Mouse (Mus musculus) heart, postnatal 0 days (tissue): Measurements from ENCODE around the gene Macf1. TPM values are rescaled to one million over a fixed set of nuclear protein-coding genes. Genes with fewer than 3 reads are reported as not detected.

Experiments
- ATAC-seq: fragments of 200-750 bp; cut with Nextera tagmentation; 2 replicates; pipeline ENCODE4 v1.8.0; 2017; ENCODE audit warnings: low read depth, moderate number of reproducible peaks, moderate library complexity; ENCODE audit not compliant: insufficient read depth
- DNase-seq: peaks from one replicate; pipeline ENCODE4 v3.0.0-alpha.2; 2016; ENCODE audit warnings: low spot score
- H3K27ac ChIP-seq: fragments of 300-500 bp; sonication (generic); 2 replicates; pipeline ENCODE4 v1.5.1; 2014; ENCODE audit warnings: low read depth, mild to moderate bottlenecking
- H3K27me3 ChIP-seq: fragments of 300-500 bp; sonication (generic); 2 replicates; pipeline ENCODE4 v1.6.1; 2014; ENCODE audit warnings: low read length, mixed read lengths; ENCODE audit not compliant: control insufficient read depth, insufficient read depth
- H3K36me3 ChIP-seq: fragments of 300-500 bp; sonication (generic); replicated peaks from 2 replicates; pipeline ENCODE4 v1.6.1; 2014; ENCODE audit warnings: low read length, mixed read lengths; ENCODE audit not compliant: control insufficient read depth, insufficient read depth
- H3K4me1 ChIP-seq: fragments of 300-500 bp; sonication (generic); 2 replicates; pipeline ENCODE4 v1.6.1; 2014; ENCODE audit warnings: antibody characterized with exemption; ENCODE audit not compliant: control insufficient read depth, insufficient read depth
- H3K4me2 ChIP-seq: fragments of 300-500 bp; sonication (generic); 2 replicates; pipeline ENCODE4 v1.6.1; 2014; ENCODE audit warnings: low read depth, mild to moderate bottlenecking, low read length, moderate library complexity
- H3K4me3 ChIP-seq: fragments of 300-500 bp; sonication (generic); 2 replicates; pipeline ENCODE4 v1.5.1; 2014; ENCODE audit warnings: low read depth, low read length
- H3K9ac ChIP-seq: fragments of 300-500 bp; sonication (generic); replicated peaks from 2 replicates; pipeline ENCODE4 v1.6.1; 2014; ENCODE audit warnings: low read depth, low read length, mixed read lengths
- H3K9me3 ChIP-seq: fragments of 300-500 bp; sonication (generic); replicated peaks from 2 replicates; pipeline ENCODE4 v1.6.1; 2016; ENCODE audit warnings: low read length; ENCODE audit not compliant: control insufficient read depth
- CTCF ChIP-seq: IDR thresholded peaks from 2 replicates; pipeline ENCODE4 v1.5.1; 2016; ENCODE audit warnings: antibody characterized with exemption, control low read depth, low read depth
- EP300 ChIP-seq: IDR thresholded peaks from 2 replicates; pipeline ENCODE4 v1.6.1; 2016; ENCODE audit warnings: antibody characterized with exemption, low read depth
- WGBS: fragments of 180-500 bp; shearing (Covaris S2); extraction: QIAGEN DNeasy Blood & Tissue Kit; methylation state at CpG from one replicate; pipeline ENCODE4 v1.1.7; 2014; 5-methylcytosine and 5-hydroxymethylcytosine counted together
- polyA plus RNA-seq: library from polyadenylated mRNA; unstranded; fragments of >200 nt; fragmentation: Nextera tagmentation; extraction: Ambion mirVana; gene quantifications from 2 replicates; pipeline ENCODE4 v1.2.1, GENCODE M21; 2015
- total RNA-seq: library from RNA; depleted of rRNA; stranded (reverse); fragments of >200 nt; gene quantifications from 2 replicates; pipeline ENCODE4 v1.2.3, GENCODE M21; 2014; ENCODE audit warnings: low replicate concordance

The Macf1 gene
- total and polyA plus RNA-seq, 2 experiments from 2014 or later, result 41.4 to 236 TPM

GRCm38 (mm10) chr4:123360771-123361170, 323.4 kb downstream of the Macf1 start:
- WGBS, result 94% methylated on average over 12 of the region's 12 CpGs

GRCm38 (mm10) chr4:123358613-123359012, 325.5 kb downstream of the Macf1 start:
- H3K4me1 ChIP-seq, result no peaks in the 10 kb centered on the region
- no peak for DNase-seq
- ATAC-seq, result no peak
- H3K27me3 ChIP-seq, result no peaks in the 10 kb centered on the region
- 92% methylated on average over 7 of the region's 7 CpGs for WGBS
- H3K36me3 ChIP-seq, result peaks cover 89% of the 10 kb centered on the region
- H3K4me3 ChIP-seq, result no peak overlapping the region
- no peak overlapping the region for H3K27ac ChIP-seq
- H3K9ac ChIP-seq, result no peak overlapping the region
- H3K4me2 ChIP-seq, result no peak overlapping the region
- no peak for TF ChIP-seq EP300
- H3K9me3 ChIP-seq, result no peaks in the 10 kb centered on the region

More at GRCm38 (mm10) chr4:123360771-123361170, 323.4 kb downstream of the Macf1 start:
- Histone ChIP-seq H3K36me3 (peaks cover 88% of the 10 kb centered on the region), H3K4me1 (no peaks in the 10 kb centered on the region), H3K27me3 (no peaks in the 10 kb centered on the region), H3K4me3 (no peak overlapping the region), H3K9me3 (no peaks in the 10 kb centered on the region), H3K27ac (no peak overlapping the region), H3K4me2 (no peak overlapping the region), H3K9ac (no peak overlapping the region)
- ATAC-seq (no peak), DNase-seq (no peak)
- TF ChIP-seq CTCF (no peak), EP300 (no peak)

GRCm38 (mm10) chr4:123355941-123356340, 328.2 kb downstream of the Macf1 start:
- WGBS, result 85% methylated on average over 8 of the region's 8 CpGs

GRCm38 (mm10) chr4:123353271-123353877, 330.8 kb downstream of the Macf1 start:
- ATAC-seq (no peak), DNase-seq (no peak)
- no peak overlapping the region for H3K9ac ChIP-seq
- WGBS, result 77% methylated on average over 10 of the region's 10 CpGs
- H3K27ac ChIP-seq, result no peak overlapping the region
- no peaks in the 10 kb centered on the region for H3K9me3 ChIP-seq
- no peak overlapping the region for H3K4me2 ChIP-seq
- no peaks in the 10 kb centered on the region for H3K27me3 ChIP-seq
- H3K4me1 ChIP-seq, result no peaks in the 10 kb centered on the region
- peaks cover 88% of the 10 kb centered on the region for H3K36me3 ChIP-seq
- no peak overlapping the region for H3K4me3 ChIP-seq
- TF ChIP-seq EP300, result no peak

More at GRCm38 (mm10) chr4:123355941-123356340, 328.2 kb downstream of the Macf1 start:
- DNase-seq, result no peak
- Histone ChIP-seq H3K4me2 (no peak overlapping the region), H3K36me3 (peaks cover 88% of the 10 kb centered on the region), H3K4me1 (no peaks in the 10 kb centered on the region), H3K27me3 (no peaks in the 10 kb centered on the region), H3K27ac (no peak overlapping the region), H3K9ac (no peak overlapping the region), H3K9me3 (no peaks in the 10 kb centered on the region), H3K4me3 (no peak overlapping the region)
- TF ChIP-seq CTCF (no peak), EP300 (no peak)
- ATAC-seq, result no peak

GRCm38 (mm10) chr4:123343471-123343789, 340.7 kb downstream of the Macf1 start:
- no peak overlapping the region for H3K9ac ChIP-seq
- DNase-seq, result no peak
- peak overlapping the region; percentile 74 for H3K4me2 ChIP-seq
- no peak for ATAC-seq
- no peak overlapping the region for H3K27ac ChIP-seq
- TF ChIP-seq CTCF, result no peak
- TF ChIP-seq EP300, result no peak
- peaks cover 10% of the 10 kb centered on the region; the same call in 1 of the 2 replicates for H3K4me1 ChIP-seq
- peak overlapping the region; percentile 45 for H3K4me3 ChIP-seq
- peaks cover 2% of the 10 kb centered on the region for H3K36me3 ChIP-seq
- no peaks in the 10 kb centered on the region for H3K9me3 ChIP-seq
- peaks cover 46% of the 10 kb centered on the region for H3K27me3 ChIP-seq
- 4% methylated on average over 6 of the region's 6 CpGs for WGBS
